Mouse (Mus musculus): ENCODE data around the gene 3100002H09Rik.

The 3100002H09Rik gene

DNA sequence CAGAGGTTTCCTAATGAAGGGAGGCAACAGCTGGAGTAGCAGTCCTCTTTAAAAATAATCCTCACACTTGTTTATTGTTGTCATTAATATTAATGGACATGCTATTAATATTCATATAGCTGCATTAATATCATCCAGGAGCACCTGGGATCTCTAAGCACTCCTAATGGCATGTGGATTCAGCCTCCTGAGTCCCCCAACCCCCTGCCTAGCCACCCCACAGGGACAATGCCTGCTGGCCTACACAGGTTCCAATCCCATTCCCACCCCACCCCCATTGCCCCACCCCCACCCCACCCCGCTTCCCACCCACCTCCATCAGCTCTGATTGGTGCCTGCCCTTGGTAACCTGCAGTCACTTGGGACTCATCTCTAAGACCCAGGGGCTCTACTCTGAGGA, 6.0 kb upstream of the 3100002H09Rik start:
- in situ Hi-C loops (cut with MboI; ENCODE audit: unreplicated experiment in 2 of 2) = no loop called here

DNA sequence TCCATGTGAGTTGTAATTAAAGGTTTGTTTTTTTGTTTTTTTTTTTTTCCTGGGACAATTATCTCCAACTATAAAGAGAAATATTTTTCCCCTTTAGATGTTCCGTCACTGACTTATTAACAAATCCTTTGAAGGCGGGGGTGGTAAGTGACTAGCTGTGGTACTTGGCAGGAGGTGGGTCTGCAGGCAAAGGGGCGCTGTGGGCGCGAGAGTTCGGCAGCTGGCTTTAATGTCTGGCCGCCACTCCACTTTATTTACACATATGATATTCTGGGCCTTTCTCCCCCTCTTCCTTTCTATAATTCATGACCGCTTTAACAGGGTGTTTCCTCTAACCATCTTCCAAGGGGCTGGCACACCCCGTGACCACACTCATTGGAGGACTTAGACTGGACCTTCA, 5.4 kb upstream of the 3100002H09Rik start:
- in situ Hi-C loops (cut with MboI; ENCODE audit: unreplicated experiment in 2 of 2) = no loop called here

- in situ Hi-C loops (cut with MboI; ENCODE audit: unreplicated experiment in 2 of 2) = no loop called here
These were observed 4.9 kb upstream of the 3100002H09Rik start for GRCm38 (mm10) chr4:124615406-124615960.

- in situ Hi-C loops (cut with MboI; ENCODE audit: unreplicated experiment in 2 of 2) = no loop called here
These were observed 3.6 kb upstream of the 3100002H09Rik start for GRCm38 (mm10) chr4:124614189-124614588.

- in situ Hi-C loops (cut with MboI; ENCODE audit: unreplicated experiment in 2 of 2) = no loop called here
These were observed 1.2 kb upstream of the 3100002H09Rik start for GRCm38 (mm10) chr4:124611768-124612167.

GRCm38 (mm10) chr4:124610066-124610465, 537 bp downstream of the 3100002H09Rik start:
- in situ Hi-C loops (cut with MboI; ENCODE audit: unreplicated experiment in 2 of 2) = no loop called here

DNA sequence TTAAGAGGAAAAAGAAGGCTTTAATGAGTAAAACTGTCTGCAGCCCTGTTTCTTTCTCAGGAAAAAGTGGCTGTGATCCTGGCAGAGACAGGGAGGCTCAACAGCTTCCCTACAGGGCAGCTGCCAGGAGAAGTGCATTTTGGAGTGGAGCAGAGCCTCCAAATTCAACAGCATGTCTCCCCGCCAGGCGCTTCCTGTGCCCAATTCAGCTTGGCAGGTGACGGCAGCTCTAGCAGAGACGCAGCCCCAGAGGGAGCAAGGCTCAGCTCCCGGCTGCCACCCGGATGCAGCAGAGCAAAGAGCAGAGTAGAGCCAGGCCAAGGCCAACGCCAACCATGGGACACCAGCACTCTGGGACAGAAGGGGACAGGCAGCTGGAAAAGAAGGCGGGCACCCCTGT, 3.4 kb downstream of the 3100002H09Rik start:
- in situ Hi-C loops (cut with MboI; ENCODE audit: unreplicated experiment in 2 of 2) = no loop called here

DNA sequence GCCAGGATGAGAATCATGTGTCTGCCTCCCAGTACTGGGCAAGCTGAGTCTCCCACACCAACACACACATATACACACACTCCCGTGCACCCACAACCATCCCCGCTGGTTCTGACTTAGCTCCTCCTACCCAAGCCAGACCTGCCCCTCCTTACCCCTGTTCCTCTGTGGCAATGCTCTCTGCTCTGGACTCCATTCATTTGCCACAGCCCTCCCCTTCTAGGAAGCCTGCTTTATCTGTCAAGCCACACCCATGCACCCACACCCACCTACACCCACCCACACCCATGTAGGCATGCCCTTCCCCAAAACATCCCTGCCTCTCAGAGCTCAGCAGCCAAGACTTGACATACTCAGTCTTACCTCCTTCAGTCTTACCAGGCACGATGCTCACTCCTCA, 4.4 kb downstream of the 3100002H09Rik start:
- in situ Hi-C loops (cut with MboI; ENCODE audit: unreplicated experiment in 2 of 2) = no loop called here

DNA sequence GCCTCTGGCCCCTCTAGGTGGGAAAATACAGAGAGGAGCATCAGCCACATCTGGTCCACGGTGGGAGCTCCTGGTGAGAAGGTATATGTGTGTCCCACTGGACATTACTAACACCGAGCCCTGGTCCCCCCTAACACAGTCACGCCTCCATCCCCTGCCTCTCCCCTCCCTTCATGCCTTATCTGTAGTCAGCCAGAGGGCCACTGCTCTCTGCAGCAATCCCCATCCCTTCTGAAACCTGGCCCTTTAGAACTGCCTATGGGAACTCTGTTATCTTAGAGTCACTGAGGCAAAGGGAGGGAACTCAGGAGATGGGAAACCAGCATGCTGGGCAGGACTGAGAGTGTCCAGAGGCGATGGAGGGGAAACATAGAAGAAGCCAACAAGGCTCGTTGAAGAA, 5.3 kb downstream of the 3100002H09Rik start:
- in situ Hi-C loops (cut with MboI; ENCODE audit: unreplicated experiment in 2 of 2) = no loop called here

- in situ Hi-C loops (cut with MboI; ENCODE audit: unreplicated experiment in 2 of 2) = no loop called here
These were observed 6.9 kb downstream of the 3100002H09Rik start for GRCm38 (mm10) chr4:124603712-124604111.

DNA sequence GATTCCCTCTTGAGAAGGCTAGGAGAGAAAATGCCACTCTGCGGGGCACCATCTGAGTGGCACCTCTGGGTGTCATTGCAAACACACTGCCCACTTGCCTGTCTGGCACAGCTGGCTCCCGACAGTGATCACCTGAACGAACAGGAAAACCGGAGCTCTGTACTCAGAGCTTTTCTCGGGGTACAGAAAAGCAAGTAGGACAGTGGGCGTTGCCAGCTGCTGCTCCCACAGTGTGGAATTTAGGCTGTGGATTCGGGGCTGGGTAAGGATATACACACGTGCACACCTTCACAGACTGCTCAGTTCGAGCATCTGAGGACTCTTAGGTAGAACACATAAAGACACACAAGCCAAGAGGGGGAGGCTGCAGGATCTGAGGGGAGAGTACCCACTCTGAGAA, 14.7 kb downstream of the 3100002H09Rik start:
- in situ Hi-C loops (cut with MboI; ENCODE audit: unreplicated experiment in 2 of 2) = no loop called here

DNA sequence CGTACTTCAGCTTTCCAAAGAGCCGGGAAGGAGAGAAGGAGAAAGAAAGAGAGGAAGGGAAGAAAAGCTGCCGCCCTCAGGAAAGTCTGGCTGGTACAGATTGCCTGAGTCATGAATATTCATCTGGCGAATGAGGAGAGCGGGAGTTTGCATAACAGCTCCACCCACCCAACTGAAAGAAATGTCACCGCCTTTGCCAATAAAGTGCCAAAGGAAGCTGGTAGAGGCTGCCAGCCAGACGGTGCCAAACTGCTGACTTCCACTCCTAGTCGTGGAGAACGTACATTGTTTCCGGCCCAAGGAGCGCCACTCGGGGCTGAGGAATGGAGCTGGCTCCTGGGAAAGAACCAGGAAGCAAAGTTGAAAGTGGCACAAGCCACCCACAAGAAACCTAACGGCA, 15.7 kb downstream of the 3100002H09Rik start:
- in situ Hi-C loops (cut with MboI; ENCODE audit: unreplicated experiment in 2 of 2) = no loop called here

- in situ Hi-C loops (cut with MboI; ENCODE audit: unreplicated experiment in 2 of 2) = no loop called here
These were observed 16.9 kb downstream of the 3100002H09Rik start for GRCm38 (mm10) chr4:124593691-124594090.

- in situ Hi-C loops (cut with MboI; ENCODE audit: unreplicated experiment in 2 of 2) = no loop called here
These were observed 17.4 kb downstream of the 3100002H09Rik start for GRCm38 (mm10) chr4:124593210-124593609.

- in situ Hi-C loops (cut with MboI; ENCODE audit: unreplicated experiment in 2 of 2) = no loop called here
These were observed 18.4 kb downstream of the 3100002H09Rik start for GRCm38 (mm10) chr4:124592241-124592640.

- in situ Hi-C loops (cut with MboI; ENCODE audit: unreplicated experiment in 2 of 2) = no loop called here
These were observed 29.9 kb downstream of the 3100002H09Rik start for GRCm38 (mm10) chr4:124580695-124581094.

DNA sequence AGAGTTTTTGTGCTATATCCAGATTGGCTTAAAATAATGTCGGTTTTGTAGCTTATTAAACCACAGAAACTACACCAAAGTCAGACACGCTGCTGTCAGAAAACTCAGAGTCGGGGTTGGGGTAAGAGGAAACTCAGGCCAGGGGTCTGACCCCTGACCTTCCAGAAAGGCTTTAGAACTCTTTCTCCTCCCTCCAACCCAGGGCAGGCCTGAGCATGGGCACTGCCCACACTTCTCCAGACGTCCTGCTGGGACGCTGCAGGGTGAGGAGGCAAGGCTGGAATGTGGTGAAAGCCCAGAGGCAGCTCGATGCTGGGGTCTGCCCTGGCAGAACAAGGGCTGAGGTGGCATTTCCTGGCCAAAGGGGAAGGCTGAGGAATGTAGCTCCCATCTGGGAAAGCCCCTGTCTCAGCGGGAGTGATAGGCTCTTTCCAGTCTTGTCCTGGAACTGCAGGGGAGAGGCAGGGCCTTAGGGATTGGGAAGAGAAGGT, 34.6 kb downstream of the 3100002H09Rik start:
- in situ Hi-C loops (cut with MboI; ENCODE audit: unreplicated experiment in 2 of 2) = no loop called here

DNA sequence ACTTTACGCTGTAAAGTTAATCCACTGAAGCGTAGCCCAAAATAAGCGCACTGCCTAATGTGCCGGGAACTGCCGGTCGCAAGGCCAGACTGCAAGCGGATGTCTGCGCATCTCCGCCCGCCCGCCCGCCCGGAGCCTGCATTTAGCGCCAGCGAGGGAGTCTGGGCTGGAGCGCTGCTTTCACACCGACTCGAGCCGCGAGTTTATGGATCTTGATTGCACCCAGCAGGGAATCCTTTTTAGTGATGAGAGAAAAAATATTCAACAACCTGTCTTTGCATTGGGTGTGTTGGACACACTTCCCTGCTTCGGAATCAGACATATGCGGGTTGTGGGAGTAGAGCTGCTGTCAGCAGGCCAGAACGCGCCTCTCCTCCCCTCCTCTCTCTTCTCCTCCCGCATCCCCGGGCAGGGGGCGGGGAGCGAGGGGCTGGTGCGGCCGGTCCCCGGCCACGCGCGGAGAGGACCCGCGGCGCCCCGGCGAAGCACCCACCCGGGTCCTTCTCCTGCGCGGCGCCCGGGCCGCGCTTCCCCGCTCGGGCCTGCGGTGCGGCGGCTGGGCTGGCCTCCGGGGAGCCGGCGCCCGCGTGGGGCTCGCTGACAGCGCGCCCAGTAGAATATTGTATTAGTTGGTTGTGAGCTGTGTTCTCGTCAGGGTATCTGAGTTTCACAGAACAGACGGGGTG, 35.2 kb downstream of the 3100002H09Rik start:
- in situ Hi-C loops (cut with MboI; ENCODE audit: unreplicated experiment in 2 of 2) = no loop called here

- in situ Hi-C loops (cut with MboI; ENCODE audit: unreplicated experiment in 2 of 2) = no loop called here
These were observed 37.0 kb downstream of the 3100002H09Rik start for GRCm38 (mm10) chr4:124573586-124573985.

- in situ Hi-C loops (cut with MboI; ENCODE audit: unreplicated experiment in 2 of 2) = no loop called here
These were observed 39.6 kb downstream of the 3100002H09Rik start for GRCm38 (mm10) chr4:124570977-124571376.

DNA sequence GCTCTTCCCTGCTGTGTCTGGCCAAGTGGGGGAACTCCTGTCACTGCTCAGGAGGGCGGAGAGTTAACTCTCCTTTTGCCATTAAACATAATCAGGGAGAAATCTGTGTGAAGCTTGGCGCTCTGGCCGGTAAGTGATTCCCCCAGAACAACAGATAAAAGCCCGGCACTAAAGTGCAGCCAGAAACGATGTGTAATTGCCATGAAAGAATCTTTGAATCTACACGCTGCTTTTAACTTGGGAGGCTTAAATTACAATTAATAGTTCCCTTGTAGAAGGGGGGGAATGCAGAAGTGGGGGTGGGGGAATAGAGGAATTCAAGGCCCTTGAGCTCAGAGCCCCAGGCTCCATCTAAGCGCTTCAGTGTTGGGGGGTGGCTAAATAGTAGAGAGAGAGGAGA, 40.9 kb downstream of the 3100002H09Rik start:
- in situ Hi-C loops (cut with MboI; ENCODE audit: unreplicated experiment in 2 of 2) = no loop called here

DNA sequence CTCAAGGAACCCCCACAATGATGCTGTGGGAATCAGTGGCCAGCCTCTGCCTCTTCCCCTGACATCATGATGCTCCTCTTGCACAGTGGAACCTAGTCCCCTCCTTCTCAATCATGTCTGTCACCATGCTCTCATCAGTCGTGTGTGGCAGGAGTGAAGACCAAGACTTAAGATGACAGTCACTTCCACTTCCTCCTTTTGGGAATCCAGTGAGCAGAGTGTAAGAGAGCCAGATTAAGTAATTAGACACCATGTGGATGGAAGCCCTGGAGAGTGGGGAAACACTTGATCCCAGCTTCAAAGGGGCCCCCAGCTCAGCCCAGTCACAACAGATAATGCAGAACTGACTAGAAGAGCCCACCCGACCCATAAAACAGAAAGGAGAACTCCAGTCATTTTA, 47.2 kb downstream of the 3100002H09Rik start:
- in situ Hi-C loops (cut with MboI; ENCODE audit: unreplicated experiment in 2 of 2) = no loop called here
